Mouse (Mus musculus) T-helper 2 cell (primary cell): ENCODE measurements around the gene Ablim1.

Source experiments
- in situ Hi-C: fragments of 300-600 bp; cut with MboI, MseI; formaldehyde crosslinking; loops from one replicate; pipeline ENCODE4 v1.15.1; 2025; ENCODE audit warnings: high pct_unique_total_duplicates

Ablim1 gene

DNA sequence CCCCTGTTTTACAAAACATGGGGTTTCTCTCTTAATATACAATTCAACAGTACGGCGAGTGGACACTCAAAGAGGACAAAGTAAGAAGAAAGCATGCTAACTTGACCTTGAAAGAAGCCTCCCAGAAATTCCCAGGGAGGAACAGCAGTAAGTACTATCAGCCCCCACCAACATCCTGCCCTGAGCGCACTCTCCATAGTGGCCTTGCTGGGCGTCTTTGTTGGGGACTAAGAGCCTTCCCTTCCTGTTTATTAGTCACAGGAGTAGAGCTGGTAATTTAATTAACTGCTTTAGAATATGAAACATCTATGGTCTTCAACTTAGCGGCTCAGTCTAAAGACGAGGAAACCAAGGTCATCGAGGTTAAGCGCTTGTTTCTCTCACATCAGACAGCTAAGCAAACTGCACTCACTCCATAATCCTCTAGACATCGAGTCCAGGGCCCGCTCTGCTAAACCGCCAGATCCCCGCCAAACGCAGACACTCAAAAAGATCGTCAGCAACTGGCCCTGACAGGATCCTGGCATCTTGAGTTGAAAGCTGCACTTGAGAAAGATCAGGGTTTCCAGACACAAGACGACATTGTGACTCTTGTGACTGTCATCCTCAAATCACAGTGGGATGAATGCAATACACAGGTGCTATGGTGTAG, 50.3 kb downstream of the Ablim1 start:
- in situ Hi-C loops: no loop called here

- in situ Hi-C loops: loop anchor here (10.0 kb wide), 1 partner anchor 1753 kb away; no protein-coding TSS in a partner anchor
Measured at GRCm38 (mm10) chr19:57257801-57258200, 56.9 kb downstream of the Ablim1 start.

DNA sequence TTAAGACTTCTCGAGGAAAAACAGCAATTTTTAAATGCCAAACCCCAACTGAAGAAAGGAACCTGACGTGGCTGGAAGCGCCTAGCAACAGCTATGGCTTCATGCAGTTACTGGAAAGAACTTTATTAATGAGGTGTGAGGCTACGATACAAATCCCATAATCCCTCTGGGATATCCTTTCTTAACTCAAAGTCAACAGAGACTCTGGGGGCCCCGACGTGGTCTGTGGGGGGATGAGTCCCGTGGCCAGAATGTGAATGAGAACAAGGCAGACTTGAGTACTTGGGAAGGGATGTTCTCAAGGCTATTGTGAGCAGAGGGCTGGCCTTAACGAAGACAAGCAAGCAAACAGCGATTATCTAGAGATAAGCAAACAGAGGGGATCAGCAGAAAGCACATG, 58.1 kb downstream of the Ablim1 start:
- in situ Hi-C loops: loop anchor here (10.0 kb wide), 1 partner anchor 1752 kb away; no protein-coding TSS in a partner anchor

- in situ Hi-C loops: loop anchor here (10.0 kb wide), 1 partner anchor 1750 kb away; no protein-coding TSS in a partner anchor
Measured at GRCm38 (mm10) chr19:57255157-57255556, 59.6 kb downstream of the Ablim1 start.

DNA sequence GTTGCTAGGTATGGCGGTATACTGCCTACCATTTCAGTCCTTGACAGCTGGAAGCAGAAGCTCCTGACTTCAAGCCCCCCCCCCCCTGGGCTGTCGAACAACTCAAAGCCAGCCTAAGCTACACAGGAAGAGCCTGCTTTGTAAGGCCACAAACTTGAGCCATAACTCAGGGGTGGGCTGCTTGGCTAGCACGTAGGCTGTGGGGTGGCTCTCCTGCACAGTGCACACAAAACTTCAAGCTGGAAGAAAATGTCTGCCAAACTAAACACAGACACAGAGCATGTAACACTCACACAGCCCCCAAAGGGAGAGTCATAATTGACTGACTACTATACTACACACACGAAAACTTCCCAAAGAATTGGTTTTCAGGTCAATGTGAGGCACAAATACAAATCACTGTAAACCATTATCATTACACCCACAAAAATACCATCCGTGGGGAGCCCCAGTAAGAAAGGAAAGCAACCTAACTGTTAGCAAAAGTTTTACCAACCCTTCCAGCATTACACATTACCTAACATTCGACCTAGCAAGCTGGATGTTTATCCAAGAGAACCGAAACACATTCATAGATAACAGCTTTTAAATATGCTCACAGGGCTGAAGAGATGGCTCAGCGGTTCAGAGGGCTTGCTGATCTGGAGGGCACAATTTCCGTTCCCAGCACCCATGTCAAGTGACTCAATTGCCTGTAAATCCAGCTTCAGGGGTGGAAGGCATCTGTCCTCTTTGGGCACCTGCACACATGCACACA, 61.8 kb downstream of the Ablim1 start:
- in situ Hi-C loops: loop anchor here (10.0 kb wide), 1 partner anchor 1748 kb away; no protein-coding TSS in a partner anchor

DNA sequence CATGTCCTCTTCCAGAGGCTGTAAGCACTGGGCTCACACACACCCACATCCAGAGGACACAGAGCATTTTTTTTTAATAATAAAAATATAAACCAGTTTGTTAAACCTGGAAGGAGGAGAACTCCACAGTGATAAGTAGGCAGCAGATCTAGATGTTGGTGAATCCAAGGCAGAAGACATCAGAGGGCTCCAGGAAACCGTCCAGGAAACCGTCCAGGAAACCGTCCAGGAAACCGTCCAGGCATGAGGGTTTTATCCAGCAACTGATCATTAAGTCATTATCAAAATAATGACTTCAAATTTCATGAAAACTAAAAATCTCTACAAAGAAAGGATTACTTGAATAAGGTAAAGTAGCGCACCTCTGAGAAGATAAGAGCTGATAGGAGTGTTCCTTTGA, 65.9 kb downstream of the Ablim1 start:
- in situ Hi-C loops: no loop called here

GRCm38 (mm10) chr19:57247221-57247620, 67.5 kb downstream of the Ablim1 start:
- in situ Hi-C loops: no loop called here

DNA sequence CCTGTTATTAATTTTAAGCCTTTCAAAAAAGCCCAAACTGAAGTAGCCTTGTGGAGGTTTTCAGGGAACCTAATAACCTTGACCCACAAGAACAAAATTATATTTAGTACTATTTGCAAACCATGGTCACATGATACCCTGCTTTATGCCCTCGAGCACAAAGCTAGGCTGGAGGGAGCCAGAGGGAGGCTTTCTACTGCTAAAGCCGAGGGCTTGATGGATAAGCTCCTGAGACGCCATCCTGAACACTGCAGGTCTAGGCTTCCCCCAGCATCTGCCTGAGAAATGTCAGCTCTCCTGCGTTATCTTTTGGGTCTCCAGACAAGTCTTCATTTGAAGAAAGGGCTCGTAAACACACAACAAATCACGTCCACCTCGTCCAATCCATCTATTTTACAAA, 70.4 kb downstream of the Ablim1 start:
- in situ Hi-C loops: no loop called here

GRCm38 (mm10) chr19:57243606-57244005, 71.1 kb downstream of the Ablim1 start:
- in situ Hi-C loops: no loop called here

- in situ Hi-C loops: no loop called here
Measured at GRCm38 (mm10) chr19:57243191-57243590, 71.5 kb downstream of the Ablim1 start.

- in situ Hi-C loops: no loop called here
Measured at GRCm38 (mm10) chr19:57241363-57242192, 73.1 kb downstream of the Ablim1 start.

- in situ Hi-C loops: no loop called here
Measured at GRCm38 (mm10) chr19:57240259-57240658, 74.5 kb downstream of the Ablim1 start.

DNA sequence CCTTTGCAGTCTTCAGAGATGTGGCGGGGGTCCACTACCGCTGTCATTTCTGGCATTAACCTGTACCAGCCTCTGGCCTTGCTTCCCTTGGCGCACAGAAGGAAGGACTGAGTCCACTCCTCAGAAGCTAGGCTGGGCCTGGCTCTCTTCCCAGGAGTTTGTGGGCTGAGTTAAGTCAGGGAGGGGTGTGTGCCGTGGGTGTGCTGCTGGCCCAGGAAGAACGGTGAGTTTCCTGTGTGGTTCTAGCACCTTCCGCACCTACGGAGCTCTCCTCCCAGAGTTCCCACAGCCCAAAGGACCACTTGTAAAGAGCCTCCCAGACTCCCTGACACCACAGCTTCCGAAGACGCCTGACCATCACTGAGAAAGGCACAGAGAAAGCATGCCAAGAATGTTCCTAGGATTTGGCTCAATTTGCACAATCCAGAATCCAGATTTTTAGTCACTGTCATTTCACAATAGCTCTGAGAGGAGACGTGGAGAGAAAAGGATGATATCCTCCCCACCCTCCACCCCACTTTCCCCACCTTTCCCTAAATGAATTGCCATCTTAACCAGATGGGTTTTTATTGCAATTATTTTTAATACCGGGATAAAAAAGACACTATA, 75.4 kb downstream of the Ablim1 start:
- in situ Hi-C loops: no loop called here

DNA sequence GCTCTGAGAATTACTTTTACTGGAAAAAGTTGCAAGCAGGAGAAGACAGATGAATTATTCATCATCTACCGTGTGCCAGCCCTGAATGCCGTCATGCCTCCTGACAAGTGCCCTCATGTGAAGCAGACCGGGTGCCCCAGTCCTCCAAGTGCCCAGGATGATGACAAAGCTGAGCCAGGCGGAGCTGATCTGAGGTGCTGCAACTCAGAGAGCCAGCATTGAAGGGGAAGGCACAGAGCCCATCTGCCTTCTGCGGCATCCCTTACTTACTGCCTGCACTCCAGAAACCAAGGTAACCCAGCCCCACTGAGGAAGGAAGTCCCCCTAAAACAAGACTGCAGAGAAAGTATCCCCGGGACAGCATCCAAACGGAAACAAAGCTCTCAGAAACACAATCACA, 76.3 kb downstream of the Ablim1 start:
- in situ Hi-C loops: no loop called here

- in situ Hi-C loops: no loop called here
Measured at GRCm38 (mm10) chr19:57237534-57237933, 77.2 kb downstream of the Ablim1 start.

GRCm38 (mm10) chr19:57236647-57237046, 78.1 kb downstream of the Ablim1 start:
- in situ Hi-C loops: no loop called here

DNA sequence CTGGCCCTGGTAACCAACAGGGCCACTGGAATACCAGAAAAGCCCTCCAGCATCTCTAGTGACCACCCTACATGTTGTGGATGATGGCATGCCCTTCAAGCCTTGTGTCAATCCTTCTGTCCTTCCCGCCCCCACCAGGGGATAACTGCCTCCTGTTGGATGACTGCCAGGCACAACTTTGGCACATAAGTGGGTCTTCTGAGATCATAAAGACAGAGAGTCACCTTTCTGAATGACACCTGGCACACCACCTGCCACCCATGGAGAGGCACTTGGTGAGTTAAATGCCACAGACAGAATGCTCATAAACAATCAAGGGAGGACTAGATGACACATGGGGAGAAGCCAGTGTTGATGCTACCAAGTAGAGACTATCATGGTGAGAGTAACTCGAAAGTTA, 78.8 kb downstream of the Ablim1 start:
- in situ Hi-C loops: no loop called here

GRCm38 (mm10) chr19:57230996-57231395, 83.7 kb downstream of the Ablim1 start:
- in situ Hi-C loops: no loop called here

GRCm38 (mm10) chr19:57229161-57229560, 85.6 kb downstream of the Ablim1 start:
- in situ Hi-C loops: no loop called here

GRCm38 (mm10) chr19:57228576-57228975, 86.1 kb downstream of the Ablim1 start:
- in situ Hi-C loops: no loop called here

DNA sequence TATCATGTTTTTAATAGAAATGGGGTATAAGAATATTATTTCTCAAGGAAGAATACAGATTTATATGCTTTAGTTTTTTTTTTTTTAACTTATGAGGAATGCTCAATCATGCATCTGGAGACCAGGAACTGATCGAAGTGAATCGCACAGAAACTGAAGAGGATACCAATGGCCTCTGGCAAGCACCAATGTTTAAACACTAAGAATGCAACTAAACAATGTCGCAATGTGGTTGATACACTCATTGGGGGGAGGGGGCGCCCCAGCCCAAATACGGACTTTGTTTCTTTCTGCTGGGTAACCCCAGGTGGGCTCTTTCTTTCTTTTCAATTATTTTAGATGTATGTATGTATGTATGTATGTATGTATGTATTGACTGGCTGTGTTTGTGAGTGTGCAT, 90.3 kb downstream of the Ablim1 start:
- in situ Hi-C loops: no loop called here

GRCm38 (mm10) chr19:57223686-57224085, 91.0 kb downstream of the Ablim1 start:
- in situ Hi-C loops: no loop called here
